Mouse (Mus musculus): ENCODE measurements at regions not wholly inside any gene's neighbourhood (a gene's known extent, or its start where the extent isn't known, plus 50 kb on each side); places are given as distances from the start of the nearest gene placed in this dataset.

- no peak for TF ChIP-seq MAX (IDR thresholded peaks at IDR 0.05)
- TF ChIP-seq CTCF (IDR thresholded peaks at IDR 0.05; ENCODE audit: control insufficient read depth, insufficient read depth, insufficient read length), result no peak
- no peak for TF ChIP-seq MYOG (IDR thresholded peaks at IDR 0.05; ENCODE audit: control insufficient read depth, extremely low read depth, insufficient read length)
- TF ChIP-seq USF1 (IDR thresholded peaks at IDR 0.05; ENCODE audit: low read depth), result no peak
- TF ChIP-seq CEBPB (IDR thresholded peaks at IDR 0.05; ENCODE audit: low read depth), result no peak
Measured at GRCm38 (mm10) chr7:117146809-117147208, 234.0 kb upstream of the Xylt1 start.

Data from C2C12 (cell line).